Mouse (Mus musculus) lung, embryonic 14.5 days (tissue): ENCODE measurements around the gene Snx8. TPM values are rescaled to one million over a fixed set of nuclear protein-coding genes. Genes with fewer than 3 reads are reported as not detected.
A peak's percentile ranks its signal among the peaks of the same experiment; 100 is the strongest.

Source experiments
- ATAC-seq: fragments of 200-750 bp; cut with Nextera tagmentation; 2 replicates; pipeline ENCODE4 v1.8.0; 2017; ENCODE audit warnings: mild to moderate bottlenecking, moderate TSS enrichment, moderate library complexity; ENCODE audit not compliant: insufficient read depth
- DNase-seq: peaks from one replicate; pipeline ENCODE4 v3.0.0-alpha.2; 2015
- H3K27ac ChIP-seq: fragments of 300-500 bp; sonication (generic); 2 replicates; pipeline ENCODE4 v1.5.1; 2014; ENCODE audit warnings: low read depth, mild to moderate bottlenecking, moderate library complexity
- H3K27me3 ChIP-seq: fragments of 300-500 bp; sonication (generic); 2 replicates; pipeline ENCODE4 v1.6.1; 2014; ENCODE audit warnings: low read length, control low read depth; ENCODE audit not compliant: insufficient read depth
- H3K36me3 ChIP-seq: fragments of 300-500 bp; sonication (generic); 2 replicates; pipeline ENCODE4 v1.6.1; 2014; ENCODE audit warnings: control low read depth; ENCODE audit not compliant: insufficient read depth
- H3K4me1 ChIP-seq: fragments of 300-500 bp; sonication (generic); 2 replicates; pipeline ENCODE4 v1.6.1; 2014; ENCODE audit warnings: antibody characterized with exemption, control low read depth; ENCODE audit not compliant: insufficient read depth
- H3K4me2 ChIP-seq: fragments of 300-500 bp; sonication (generic); 2 replicates; pipeline ENCODE4 v1.6.1; 2014; ENCODE audit warnings: mild to moderate bottlenecking
- H3K4me3 ChIP-seq: fragments of 300-500 bp; sonication (generic); 2 replicates; pipeline ENCODE4 v1.5.1; 2014; ENCODE audit warnings: low read depth, low read length
- H3K9ac ChIP-seq: fragments of 300-500 bp; sonication (generic); 2 replicates; pipeline ENCODE4 v1.6.1; 2014
- H3K9me3 ChIP-seq: fragments of 300-500 bp; sonication (generic); 2 replicates; pipeline ENCODE4 v1.6.1; 2016; ENCODE audit warnings: low read depth, low read length, control low read depth
- CTCF ChIP-seq: IDR thresholded peaks from 2 replicates; pipeline ENCODE4 v1.5.1; 2016; ENCODE audit warnings: antibody characterized with exemption, low read depth
- WGBS: fragments of 180-500 bp; shearing (Covaris S2); extraction: QIAGEN DNeasy Blood & Tissue Kit; methylation state at CpG from one replicate; pipeline ENCODE4 v1.1.7; 2014; 5-methylcytosine and 5-hydroxymethylcytosine counted together
- polyA plus RNA-seq: library from polyadenylated mRNA; unstranded; fragments of >200 nt; fragmentation: Nextera tagmentation; extraction: Ambion mirVana; gene quantifications from 2 replicates; pipeline ENCODE4 v1.2.1, GENCODE M21; 2014

Gene Snx8
- polyA plus RNA-seq, 1 experiment from 2014 or later: 9.5 TPM

GRCm38 (mm10) chr5:140331615-140332512 is 57.2 kb downstream of the Snx8 start, which contains the start of gene Mrm2:
Mrm2 (minus strand) TSS chr5:140331898.
- H3K9ac ChIP-seq: peak within 1 kb of the TSS; percentile 67
- peak within 1 kb of the TSS; percentile 94 for H3K4me2 ChIP-seq
- H3K27me3 ChIP-seq: no peaks in the 10 kb centered on the region
- no peaks in the 10 kb centered on the region for H3K4me1 ChIP-seq
- DNase-seq: peak; percentile 92
- H3K27ac ChIP-seq: peak within 1 kb of the TSS; percentile 91
- under 1% methylated on average over 39 of the region's 39 CpGs for WGBS
- no peaks in the 10 kb centered on the region for H3K9me3 ChIP-seq
- TF ChIP-seq CTCF: peak; percentile 87
- peak within 1 kb of the TSS; percentile 70 for H3K4me3 ChIP-seq
- H3K36me3 ChIP-seq: peaks cover 27% of the 10 kb centered on the region
- ATAC-seq: peak; percentile 84

GRCm38 (mm10) chr5:140324058-140324457 is 65.0 kb downstream of the Snx8 start:
- Histone ChIP-seq H3K9ac (no peak overlapping the region), H3K27ac (no peak overlapping the region), H3K4me2 (no peak overlapping the region), H3K4me1 (peaks cover 8% of the 10 kb centered on the region; the same call in 1 of the 2 replicates), H3K4me3 (no peak overlapping the region), H3K9me3 (no peaks in the 10 kb centered on the region), H3K27me3 (no peaks in the 10 kb centered on the region), H3K36me3 (peaks cover 21% of the 10 kb centered on the region)
- 86% methylated on average over 5 of the region's 5 CpGs for WGBS
- no peak for ATAC-seq
- no peak for DNase-seq
- TF ChIP-seq CTCF: no peak

GRCm38 (mm10) chr5:140321756-140322575 is 67.1 kb downstream of the Snx8 start:
- no peak for ATAC-seq
- peaks cover 8% of the 10 kb centered on the region; the same call in 1 of the 2 replicates for H3K4me1 ChIP-seq
- H3K27ac ChIP-seq: peak overlapping the region; percentile 80
- TF ChIP-seq CTCF: no peak
- peak overlapping the region; percentile 64 for H3K4me2 ChIP-seq
- H3K9ac ChIP-seq: peak overlapping the region; percentile 94
- peaks cover 5% of the 10 kb centered on the region; the same call in 1 of the 2 replicates for H3K36me3 ChIP-seq
- peak overlapping the region; percentile 70 for H3K4me3 ChIP-seq
- H3K27me3 ChIP-seq: no peaks in the 10 kb centered on the region
- WGBS: 2% methylated on average over 17 of the region's 17 CpGs
- DNase-seq: peak; percentile 42
- no peaks in the 10 kb centered on the region for H3K9me3 ChIP-seq

GRCm38 (mm10) chr5:140321042-140321755 is 67.9 kb downstream of the Snx8 start, which contains the start of the genes Mad1l1 and Nudt1:
Mad1l1 (minus strand) TSS chr5:140321552.
Nudt1 (plus strand) TSS chr5:140321656.
- H3K9ac ChIP-seq: peak within 1 kb of the TSS; percentile 94
- H3K27me3 ChIP-seq: no peaks in the 10 kb centered on the region
- peak; percentile 99 for DNase-seq
- H3K4me2 ChIP-seq: peak within 1 kb of the TSS; percentile 64
- H3K27ac ChIP-seq: peak within 1 kb of the TSS; percentile 80
- WGBS: under 1% methylated on average over 60 of the region's 60 CpGs
- H3K36me3 ChIP-seq: no peaks in the 10 kb centered on the region
- TF ChIP-seq CTCF: peak; percentile 23; the same call in 1 of the 2 replicates
- peaks cover 8% of the 10 kb centered on the region; the same call in 1 of the 2 replicates for H3K4me1 ChIP-seq
- H3K4me3 ChIP-seq: peak within 1 kb of the TSS; percentile 70
- ATAC-seq: peak; percentile 97
- H3K9me3 ChIP-seq: no peaks in the 10 kb centered on the region

GRCm38 (mm10) chr5:140316716-140317115 is 72.3 kb downstream of the Snx8 start:
- no peaks in the 10 kb centered on the region for H3K27me3 ChIP-seq
- no peak overlapping the region for H3K9ac ChIP-seq
- H3K4me2 ChIP-seq: no peak overlapping the region
- H3K9me3 ChIP-seq: no peaks in the 10 kb centered on the region
- H3K27ac ChIP-seq: no peak overlapping the region
- H3K36me3 ChIP-seq: peaks cover 29% of the 10 kb centered on the region
- peaks cover 8% of the 10 kb centered on the region; the same call in 1 of the 2 replicates for H3K4me1 ChIP-seq
- no peak for TF ChIP-seq CTCF
- WGBS: 71% methylated on average over 3 of the region's 3 CpGs
- no peak for ATAC-seq
- DNase-seq: peak; percentile 28
- H3K4me3 ChIP-seq: no peak overlapping the region

- Histone ChIP-seq H3K4me3 (no peak overlapping the region), H3K4me2 (no peak overlapping the region), H3K36me3 (peaks cover 86% of the 10 kb centered on the region), H3K9ac (no peak overlapping the region), H3K27ac (no peak overlapping the region), H3K4me1 (no peaks in the 10 kb centered on the region), H3K27me3 (no peaks in the 10 kb centered on the region), H3K9me3 (no peaks in the 10 kb centered on the region)
- no peak for TF ChIP-seq CTCF
- DNase-seq (no peak), ATAC-seq (no peak)
- 80% methylated on average over 14 of the region's 14 CpGs for WGBS
Observed at GRCm38 (mm10) chr5:140307602-140308001, 81.5 kb downstream of the Snx8 start.
